In genomic region chr14:57772157-57772815, GRCm38 (mm10) we compare ENCODE assay signal across 27 mouse cellular contexts. TPM values are rescaled to one million over a fixed set of nuclear protein-coding genes. Genes with fewer than 3 reads are reported as not detected.
DNase-seq lines count a peak whose midpoint lies in the region; ATAC-seq and TF ChIP-seq lines count a peak whose summit lies in the region.
"Had no signal": no experiment of that assay in that cellular context is flagged by ENCODE, and none has a peak within 500 bp of the region (broad histone marks: within the 10 kb centered on the region; RNA-seq: fewer than 3 reads in every experiment).

No protein-coding gene starts in this region.

- H3K27me3 ChIP-seq in MEL (ENCODE audit: control insufficient read depth in 1 of 2, insufficient read depth in 2 of 2, low read length in 2 of 2) = no peaks in the 10 kb centered on the region
- H3K27me3 ChIP-seq: embryonic facial prominence, embryonic 13.5 days; heart, embryonic 12.5 days; limb, embryonic 13.5 days; midbrain, embryonic 15.5 days had no signal

- no peak; a peak in 1 of 4 replicates for TF ChIP-seq EP300 in MEL (IDR thresholded peaks at IDR 0.05; ENCODE audit: low read depth in 1 of 2, low read length in 2 of 2)

- H3K4me3 ChIP-seq in MEL (ENCODE audit: control insufficient read depth in 1 of 2, insufficient read depth in 1 of 2, low read depth in 2 of 2, low read length in 2 of 2) = peak overlapping the region; percentile 12 to 38; a peak in 3 of 4 replicates
- H3K4me3 ChIP-seq: embryonic facial prominence, embryonic 13.5 days; heart, embryonic 12.5 days; limb, embryonic 13.5 days; midbrain, embryonic 15.5 days had no signal

- peaks cover 0 to 4% of the 10 kb centered on the region in 2 experiments; a peak in 1 of 4 replicates for H3K4me1 ChIP-seq in MEL (ENCODE audit: control insufficient read depth in 1 of 2, insufficient read depth in 2 of 2, low read length in 2 of 2)
- H3K4me1 ChIP-seq: embryonic facial prominence, embryonic 13.5 days; heart, embryonic 12.5 days; limb, embryonic 13.5 days; midbrain, embryonic 15.5 days had no signal

- DNase-seq in B cell, adult 2 months = peak; percentile 23 to 31
- DNase-seq in MEL (ENCODE audit: low read depth, low spot score) = peak; percentile 69
- peak; percentile 19 to 21 for DNase-seq in natural killer cell, adult 2 months (ENCODE audit: low spot score in 2 of 2)
- no peak for DNase-seq in adrenal gland, adult (ENCODE audit: inconsistent age in 2 of 2, low spot score in 1 of 2)
- DNase-seq in frontal cortex, postnatal 36 days (ENCODE audit: low spot score in 2 of 2) = no peak
- no peak for DNase-seq in heart, adult 11 months
- DNase-seq: adrenal gland, adult 8-10 months; cerebellum, adult 11 months; cerebellum, postnatal 10 days; heart, postnatal 14 days; kidney, adult 11 months; right cerebral cortex, adult 18-20 months; thymus, adult 18-20 months had no signal

- H3K9ac ChIP-seq in MEL (ENCODE audit: control insufficient read depth, low read depth, low read length, poor library complexity, severe bottlenecking) = peak overlapping the region; percentile 23; the same call in 1 of the 2 replicates
- H3K9ac ChIP-seq: embryonic facial prominence, embryonic 13.5 days; heart, embryonic 12.5 days; hindbrain, embryonic 14.5 days; limb, embryonic 13.5 days; liver, embryonic 14.5 days; midbrain, embryonic 15.5 days had no signal

- peaks cover 0 to 4% of the 10 kb centered on the region in 2 experiments; a peak in 2 of 4 replicates for H3K36me3 ChIP-seq in MEL (ENCODE audit: control insufficient read depth in 1 of 2, insufficient read depth in 2 of 2, low read length in 2 of 2)
- H3K36me3 ChIP-seq: embryonic facial prominence, embryonic 13.5 days; heart, embryonic 12.5 days; limb, embryonic 13.5 days; midbrain, embryonic 15.5 days had no signal

- H3K9me3 ChIP-seq in MEL (replicated peaks; ENCODE audit: insufficient read depth, low read length) = no peaks in the 10 kb centered on the region
- H3K9me3 ChIP-seq: embryonic facial prominence, embryonic 13.5 days; heart, embryonic 12.5 days; limb, embryonic 13.5 days; midbrain, embryonic 15.5 days had no signal

- peak; percentile 84 for ATAC-seq in hematopoietic stem cell, adult 5-6 weeks (replicated peaks in 1 of 2; ENCODE audit: insufficient read depth in 1 of 2, low FRiP score in 2 of 2, low TSS enrichment in 1 of 2, low read depth in 1 of 2, poor library complexity in 2 of 2, severe bottlenecking in 2 of 2)
- ATAC-seq: forebrain, embryonic 14.5 days; lung, postnatal 0 days; midbrain, embryonic 15.5 days had no signal

- TF ChIP-seq CTCF in MEL (IDR thresholded peaks at IDR 0.05 in 2 of 3, conservative IDR thresholded peaks at IDR 0.05 in 1 of 3; ENCODE audit: control insufficient read depth in 1 of 3, insufficient read depth in 1 of 3, low read depth in 2 of 3, low read length in 3 of 3, poor library complexity in 1 of 3, severe bottlenecking in 1 of 3) = no peak

- no peak for TF ChIP-seq RAD21 in MEL (IDR thresholded peaks at IDR 0.05; ENCODE audit: low read depth, low read length)

- H3K27ac ChIP-seq in MEL (ENCODE audit: control insufficient read depth, low read depth, low read length) = peak overlapping the region; percentile 39; the same call in 1 of the 2 replicates
- H3K27ac ChIP-seq: embryonic facial prominence, embryonic 13.5 days; hindbrain, embryonic 14.5 days; kidney, postnatal 0 days; limb, embryonic 13.5 days; liver, embryonic 14.5 days; midbrain, embryonic 15.5 days had no signal

- H3K79me2 ChIP-seq in MEL (ENCODE audit: control insufficient read depth, insufficient read depth, low read length, poor library complexity) = no peaks in the 10 kb centered on the region

- no peak for TF ChIP-seq POLR2A in MEL (IDR thresholded peaks at IDR 0.05; ENCODE audit: control insufficient read depth in 1 of 2, insufficient read depth in 1 of 2, low read depth in 1 of 2, low read length in 2 of 2, poor library complexity in 1 of 2)

TF ChIP-seq in MEL, 35 proteins besides CTCF, POLR2A, EP300 and RAD21:
- TF ChIP-seq MYC (IDR thresholded peaks at IDR 0.05; ENCODE audit: low read depth, low read length) (no peak), ZC3H11A (IDR thresholded peaks at IDR 0.05; ENCODE audit: low read depth, low read length) (no peak), MXI1 (IDR thresholded peaks at IDR 0.05; ENCODE audit: low read depth, low read length) (no peak), ZNF384 (IDR thresholded peaks at IDR 0.05; ENCODE audit: low read depth, low read length) (no peak), ZKSCAN1 (IDR thresholded peaks at IDR 0.05; ENCODE audit: low read depth, low read length) (no peak), E2F4 (IDR thresholded peaks at IDR 0.05; ENCODE audit: borderline replicate concordance, low read depth, low read length) (no peak), TCF12 (IDR thresholded peaks at IDR 0.05; ENCODE audit: low read depth, low read length) (no peak), NRF1 (IDR thresholded peaks at IDR 0.05; ENCODE audit: insufficient read depth, low read depth, low read length, poor library complexity, severe bottlenecking) (no peak), BHLHE40 (IDR thresholded peaks at IDR 0.05; ENCODE audit: borderline replicate concordance, low read depth, low read length) (0 out of 2 replicates have a peak, but pooled peaks have one; percentile 15), USF2 (IDR thresholded peaks at IDR 0.05; ENCODE audit: borderline replicate concordance in 1 of 2, insufficient read depth in 1 of 2, low read depth in 1 of 2, low read length in 2 of 2) (no peak), ELF1 (IDR thresholded peaks at IDR 0.05; ENCODE audit: low read depth, low read length) (no peak), MEF2A (IDR thresholded peaks at IDR 0.05; ENCODE audit: extremely low read depth, insufficient replicate concordance, low read depth, low read length, poor library complexity, severe bottlenecking) (no peak), RCOR1 (IDR thresholded peaks at IDR 0.05; ENCODE audit: low read depth, low read length) (0 out of 2 replicates have a peak, but pooled peaks have one; percentile 11), TBP (IDR thresholded peaks at IDR 0.05; ENCODE audit: low read depth, low read length) (no peak), GATA1 (IDR thresholded peaks at IDR 0.05; ENCODE audit: low read depth, low read length) (peak; percentile 24), MYB (IDR thresholded peaks at IDR 0.05; ENCODE audit: low read depth, low read length) (no peak), MAX (IDR thresholded peaks at IDR 0.05; ENCODE audit: low read length) (no peak), ETS1 (IDR thresholded peaks at IDR 0.05; ENCODE audit: low read depth, low read length) (no peak), UBTF (IDR thresholded peaks at IDR 0.05; ENCODE audit: borderline replicate concordance, insufficient read depth, low read depth, low read length) (no peak), POLR2AphosphoS2 (IDR thresholded peaks at IDR 0.05; ENCODE audit: low read length) (no peak)

RNA-seq across cellular contexts. Expression of gene Lats2, which starts 14.1 kb away (rescaled TPM):
- total RNA-seq in MEL (2012; rRNA removed) = 0.98 and 1.1 TPM in 2 replicates
- polyA plus RNA-seq in MEL (2012; ENCODE audit: insufficient read depth in 1 of 2, insufficient read length in 2 of 2, low read depth in 1 of 2, low replicate concordance in 2 of 2, missing spikeins in 1 of 2) = 1 to 10 TPM in 1 of 2 experiments, not detected in 1; 2.6 TPM
- total RNA-seq in hematopoietic stem cell, adult 5-6 weeks (2017) = 13.1 and 14.6 TPM in 2 replicates

RNA-seq across cellular contexts. Expression of gene Sap18, which starts 25.7 kb away (rescaled TPM):
- total RNA-seq in MEL (2012; rRNA removed) = 201 and 226 TPM in 2 replicates
- polyA plus RNA-seq in MEL (2012; ENCODE audit: insufficient read depth in 1 of 2, insufficient read length in 2 of 2, low read depth in 1 of 2, low replicate concordance in 2 of 2, missing spikeins in 1 of 2) = 10 to 100 TPM in 1 of 2 experiments, not detected in 1; 13.7 TPM
- 43.7 and 52.1 TPM in 2 replicates for total RNA-seq in hematopoietic stem cell, adult 5-6 weeks (2017)

RNA-seq across cellular contexts. Expression of gene Gm49361, which starts 26.4 kb away (rescaled TPM):
- total RNA-seq in MEL (2012; rRNA removed) = not detected in 2 replicates
- polyA plus RNA-seq in MEL (2012; ENCODE audit: insufficient read depth in 1 of 2, insufficient read length in 2 of 2, low read depth in 1 of 2, low replicate concordance in 2 of 2, missing spikeins in 1 of 2) = not detected
- total RNA-seq in hematopoietic stem cell, adult 5-6 weeks (2017) = not detected in 2 replicates
- total RNA-seq: megakaryocyte-erythroid progenitor cell, adult 5-6 weeks had no signal
- polyA plus RNA-seq: brain, embryonic 14.5 days; embryonic facial prominence, embryonic 13.5 days; forebrain, embryonic 14.5 days; heart, embryonic 12.5 days; hindbrain, embryonic 14.5 days; kidney, postnatal 0 days; limb, embryonic 13.5 days; liver, embryonic 14.5 days; lung, postnatal 0 days; midbrain, embryonic 15.5 days; neural tube, embryonic 11.5 days; stomach, embryonic 14.5 days had no signal

RNA-seq across cellular contexts. Expression of gene Ska3, which starts 53.7 kb away (rescaled TPM):
- 20.1 and 20.2 TPM in 2 replicates for total RNA-seq in MEL (2012; rRNA removed)
- polyA plus RNA-seq in MEL (2012; ENCODE audit: insufficient read depth in 1 of 2, insufficient read length in 2 of 2, low read depth in 1 of 2, low replicate concordance in 2 of 2, missing spikeins in 1 of 2) = 10 to 100 TPM in 1 of 2 experiments, not detected in 1; 29.7 TPM
- total RNA-seq in hematopoietic stem cell, adult 5-6 weeks (2017) = 30.1 and 31.7 TPM in 2 replicates

RNA-seq across cellular contexts. Expression of gene Mrpl57, which starts 53.7 kb away (rescaled TPM):
- 126 and 132 TPM in 2 replicates for total RNA-seq in MEL (2012; rRNA removed)
- 100 to 1,000 TPM in 1 of 2 experiments, not detected in 1; 184 TPM for polyA plus RNA-seq in MEL (2012; ENCODE audit: insufficient read depth in 1 of 2, insufficient read length in 2 of 2, low read depth in 1 of 2, low replicate concordance in 2 of 2, missing spikeins in 1 of 2)
- 27.0 and 28.4 TPM in 2 replicates for total RNA-seq in hematopoietic stem cell, adult 5-6 weeks (2017)

Comparison
In these comparisons a context has a peak if more than half of its experiments do, and no peak if none do; other contexts are left out.
1. DNase-seq: peak in B cell, adult 2 months (2 of 2), MEL (single experiment) and natural killer cell, adult 2 months (2 of 2); none in adrenal gland, adult (0 of 2), frontal cortex, postnatal 36 days (0 of 2) and heart, adult 11 months (single experiment).